Mouse (Mus musculus) kidney, adult 2 months (tissue): ENCODE results near the gene Zcchc10.

Source experiments
- CTCF ChIP-seq: fragments of 200-500 bp; conservative IDR thresholded peaks from 2 replicates; pipeline ENCODE4 v1.5.1; 2011; ENCODE audit warnings: low read depth, mild to moderate bottlenecking, control low read depth, low read length, moderate library complexity, mixed read lengths; ENCODE audit not compliant: insufficient read depth, insufficient read length
- POLR2A ChIP-seq: fragments of 200-500 bp; IDR thresholded peaks from one replicate; pipeline ENCODE4 v1.6.1; 2011; ENCODE audit warnings: low read depth, low read length, control low read depth

DNA sequence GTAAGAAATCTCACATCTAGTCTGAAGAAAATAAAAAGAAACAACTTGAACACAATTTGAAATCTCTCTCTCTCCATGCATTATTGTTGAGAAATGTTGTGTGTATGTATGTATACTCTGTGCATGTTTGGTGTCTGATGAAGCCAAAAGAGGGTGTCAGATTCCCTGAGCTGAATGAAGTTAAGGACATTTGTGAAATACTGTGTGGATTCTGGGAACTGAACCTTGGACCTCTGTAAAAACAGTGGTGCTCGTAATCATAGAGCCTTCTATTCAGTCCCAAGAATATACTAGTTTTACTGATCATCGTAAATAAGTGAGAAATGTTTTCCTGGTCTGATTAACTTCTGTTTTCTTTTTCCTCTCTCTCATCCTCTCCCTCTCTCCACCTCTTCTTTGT lies 42.6 kb downstream of the Zcchc10 start:
- TF ChIP-seq CTCF: no peak
- no peak for TF ChIP-seq POLR2A
